Mouse (Mus musculus): Measurements from ENCODE around the gene Ipmk.

GRCm38 (mm10) chr10:71363440-71363839, 15.9 kb downstream of the Ipmk start:
- no peak for TF ChIP-seq ZC3H11A (IDR thresholded peaks at IDR 0.05; ENCODE audit: borderline replicate concordance, low read depth, low read length)
- TF ChIP-seq CHD2 (IDR thresholded peaks at IDR 0.05; ENCODE audit: low read depth, low read length): no peak
- TF ChIP-seq ZNF384 (IDR thresholded peaks at IDR 0.05; ENCODE audit: low read depth, low read length): no peak

Measured in ES-E14 (cell line).